ENCODE assay signal across 8 mouse cellular contexts in the genomic region with DNA sequence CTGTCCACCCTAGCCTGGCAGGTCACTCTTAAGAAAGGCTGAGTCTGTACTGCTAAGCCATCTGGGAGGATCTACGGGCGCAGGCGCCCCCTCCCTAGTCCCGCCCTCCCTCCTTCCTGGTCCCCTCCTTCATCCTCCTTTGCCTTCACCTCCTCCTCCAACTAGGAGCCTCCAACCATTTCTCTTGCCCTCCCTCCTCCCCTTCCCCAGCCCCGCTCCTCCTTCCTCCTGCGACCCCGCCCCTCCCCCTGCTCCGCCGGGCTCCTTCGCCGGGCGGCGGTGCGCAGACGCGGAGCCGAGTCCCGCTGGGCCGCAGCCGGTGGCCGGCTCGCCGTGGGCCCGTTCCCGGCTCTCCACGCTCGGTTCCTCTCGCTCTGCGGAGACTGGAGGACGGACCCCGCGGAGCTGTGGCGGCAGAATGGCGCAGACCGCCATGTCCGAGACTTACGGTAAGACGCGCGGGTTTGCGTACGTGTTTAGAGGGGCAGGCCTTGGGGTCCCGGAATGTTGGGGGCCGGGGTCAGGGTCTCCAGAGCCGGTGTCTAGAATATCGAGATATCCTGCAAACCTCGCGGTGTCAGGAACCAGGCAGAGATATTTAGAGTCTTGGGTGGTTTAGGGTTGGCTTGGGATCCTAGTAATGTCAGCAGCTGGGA. TPM values are rescaled to one million over a fixed set of nuclear protein-coding genes. Genes with fewer than 3 reads are reported as not detected.
DNase-seq lines count a peak whose midpoint lies in the region.

Gene Rab4a, plus strand, starts transcription at position 268 of the 656 bp plus-strand sequence.

- H3K4me1 ChIP-seq in megakaryocyte, embryonic 14.5 days = peaks cover 32% of the 10 kb centered on the region

- DNase-seq in ZHBTc4 (ENCODE audit: low read depth, low spot score) = peak; percentile 96
- peak; percentile 86 for DNase-seq in embryo, embryonic 10 days (ENCODE audit: low spot score)
- peak; percentile 85 for DNase-seq in gastrocnemius, postnatal 10 days
- DNase-seq in hindlimb bud, embryonic 11.5 days (ENCODE audit: extremely low spot score, low read depth, low spot score) = peak; percentile 82
- peak; percentile 54 to 72 for DNase-seq in left cerebral cortex, adult 9 months (ENCODE audit: low spot score in 2 of 2)
- peak; percentile 55 to 63 for DNase-seq in right cerebral cortex, postnatal 36 days (ENCODE audit: low spot score in 2 of 2)
- DNase-seq in yolk sac, embryonic 10.5 days (ENCODE audit: low spot score) = peak; percentile 96

- peaks cover 7% of the 10 kb centered on the region for H3K27me3 ChIP-seq in megakaryocyte, embryonic 14.5 days (replicated peaks)

- H3K9me3 ChIP-seq in megakaryocyte, embryonic 14.5 days = peaks cover 10% of the 10 kb centered on the region

- H3K36me3 ChIP-seq in megakaryocyte, embryonic 14.5 days (replicated peaks; ENCODE audit: low read length) = peaks cover 4% of the 10 kb centered on the region

- H3K4me3 ChIP-seq in megakaryocyte, embryonic 14.5 days (replicated peaks) = peak within 1 kb of the TSS; percentile 95

RNA-seq across cellular contexts. Expression of gene Rab4a, which starts in this region (rescaled TPM):
- 10 to 100 TPM; 11.7 to 14.1 TPM for total RNA-seq in gastrocnemius, postnatal 10 days (2021)
- polyA plus RNA-seq in megakaryocyte, embryonic 14.5 days (2012; ENCODE audit: insufficient read depth, low replicate concordance) = 6.3 TPM in 1 of 2 replicates, not detected in the other

Comparison
In these comparisons a context has a peak if more than half of its experiments do, and no peak if none do; other contexts are left out.
1. Peak in every context shown above with its lines: DNase-seq and H3K4me3 ChIP-seq.